Mouse (Mus musculus) mouse embryonic stem cell (cell line): ENCODE data around the gene Xpa.

Source experiments
- in situ Hi-C, 2 experiments: fragments of 300-500 bp; cut with MboI; formaldehyde crosslinking; loops; 1 replicate in 1 of 2; 3 replicates in 1 of 2; pipeline ENCODE4 v1.14.3; 2019 to 2020; ENCODE audit warnings: low sequenced_read_pairs in 2 of 2, low pct_unique_long_range_greater_than_20kb in 1 of 2, mixed read lengths in 1 of 2; ENCODE audit not compliant: unreplicated experiment in 1 of 2

The Xpa gene

GRCm38 (mm10) chr4:46171761-46172160 is 24.4 kb downstream of the Xpa start:
- in situ Hi-C loops, result no loop called here

DNA sequence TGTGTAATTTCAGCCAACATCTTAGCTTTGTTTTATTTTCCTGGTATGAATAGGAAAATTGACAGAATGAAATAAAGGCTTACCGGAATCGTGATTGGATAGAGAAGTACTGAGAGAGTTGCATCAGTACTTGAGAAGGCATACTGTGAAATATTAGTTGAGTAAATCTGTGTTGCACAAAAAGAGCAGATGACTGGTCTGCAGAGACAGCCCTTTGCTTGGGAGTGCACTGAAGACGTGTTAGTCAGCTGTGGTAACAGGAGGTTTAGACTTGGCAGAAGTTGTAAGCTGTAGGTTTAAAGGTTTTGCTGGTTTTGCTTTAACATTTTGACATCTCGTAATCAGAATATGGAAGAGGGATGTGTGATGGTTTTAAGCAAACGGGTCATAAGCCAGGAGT is 30.3 kb downstream of the Xpa start:
- in situ Hi-C loops, result no loop called here

- in situ Hi-C loops, result no loop called here
These were observed 32.1 kb downstream of the Xpa start for GRCm38 (mm10) chr4:46164027-46164426.

DNA sequence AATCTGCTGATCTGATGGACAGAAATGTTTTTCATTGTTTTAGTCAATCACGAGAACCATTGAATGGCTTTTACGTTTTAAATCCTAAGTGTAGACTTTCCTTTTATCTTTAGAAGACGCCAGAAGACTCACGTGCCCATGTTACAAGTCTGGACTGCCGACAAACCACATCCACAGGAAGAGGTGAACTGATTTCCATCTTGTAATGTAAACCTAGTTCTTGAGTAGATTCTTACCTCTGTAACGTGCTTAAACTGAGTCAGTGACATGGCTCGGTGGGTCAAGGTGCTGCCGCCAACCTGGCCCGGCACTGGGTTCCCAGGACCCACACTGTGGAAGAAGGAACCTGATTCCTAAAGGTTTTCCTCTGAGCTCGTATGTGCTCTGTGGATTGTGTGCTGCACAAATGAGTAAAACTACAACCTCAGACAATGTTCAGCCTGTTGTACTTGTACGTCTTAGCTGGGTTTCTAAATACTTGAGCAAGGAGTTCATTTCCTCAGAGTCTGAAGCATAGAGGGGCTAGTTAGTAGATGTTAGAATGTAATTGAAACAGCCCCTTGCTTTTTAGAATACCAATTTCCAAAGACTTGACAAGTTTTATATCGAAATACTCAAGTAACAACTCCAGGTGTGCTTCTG is 44.1 kb downstream of the Xpa start:
- in situ Hi-C loops, result no loop called here

DNA sequence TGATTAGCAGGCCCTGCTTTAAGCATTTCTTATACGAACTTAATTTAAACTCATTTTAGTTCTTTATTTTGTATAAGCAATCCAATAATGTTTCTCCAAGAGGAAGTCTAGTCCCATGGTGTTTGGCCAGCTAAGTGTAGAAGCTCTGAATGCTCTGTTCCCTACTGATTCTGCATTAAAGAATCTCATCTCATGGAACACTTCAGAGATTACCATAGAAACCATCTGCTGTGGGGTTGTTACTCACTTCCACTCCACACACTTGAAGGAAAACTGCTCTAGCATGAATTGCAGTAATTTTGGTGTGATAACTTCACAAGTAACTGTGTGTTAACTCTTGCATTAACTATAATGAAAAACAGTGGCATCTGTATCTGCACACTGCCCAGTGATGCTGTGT is 49.2 kb downstream of the Xpa start:
- in situ Hi-C loops, result no loop called here

DNA sequence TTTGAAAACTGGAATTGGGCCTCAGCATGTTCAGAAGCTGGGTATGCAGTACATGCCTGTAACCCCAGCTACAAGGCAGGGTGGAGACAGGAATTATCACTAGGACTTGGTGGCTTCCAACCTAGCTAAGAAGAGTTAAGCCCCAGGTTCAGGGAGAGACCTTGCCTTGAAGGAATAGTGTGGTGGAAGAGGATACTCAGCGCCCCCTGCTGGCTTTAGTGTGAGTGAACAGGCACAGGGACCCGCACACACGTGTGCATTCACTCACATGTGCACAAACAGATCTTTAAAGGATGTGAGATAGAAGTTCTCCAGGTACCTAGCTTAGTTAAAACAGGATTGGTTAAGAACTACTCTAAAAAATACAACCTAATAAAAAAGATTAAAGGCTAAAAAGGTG is 51.8 kb downstream of the Xpa start:
- in situ Hi-C loops, result no loop called here

- in situ Hi-C loops, result loop anchor here in 1 of 2 experiments (10.0 kb wide), 1 partner anchor 46 kb away; no protein-coding TSS in a partner anchor
These were observed 57.6 kb downstream of the Xpa start, which contains the start of the genes Ncbp1 and Tstd2 for GRCm38 (mm10) chr4:46138287-46139222. Gene Ncbp1, plus strand, starts transcription at chr4:46138613. Gene Tstd2, minus strand, starts transcription at chr4:46138694.

DNA sequence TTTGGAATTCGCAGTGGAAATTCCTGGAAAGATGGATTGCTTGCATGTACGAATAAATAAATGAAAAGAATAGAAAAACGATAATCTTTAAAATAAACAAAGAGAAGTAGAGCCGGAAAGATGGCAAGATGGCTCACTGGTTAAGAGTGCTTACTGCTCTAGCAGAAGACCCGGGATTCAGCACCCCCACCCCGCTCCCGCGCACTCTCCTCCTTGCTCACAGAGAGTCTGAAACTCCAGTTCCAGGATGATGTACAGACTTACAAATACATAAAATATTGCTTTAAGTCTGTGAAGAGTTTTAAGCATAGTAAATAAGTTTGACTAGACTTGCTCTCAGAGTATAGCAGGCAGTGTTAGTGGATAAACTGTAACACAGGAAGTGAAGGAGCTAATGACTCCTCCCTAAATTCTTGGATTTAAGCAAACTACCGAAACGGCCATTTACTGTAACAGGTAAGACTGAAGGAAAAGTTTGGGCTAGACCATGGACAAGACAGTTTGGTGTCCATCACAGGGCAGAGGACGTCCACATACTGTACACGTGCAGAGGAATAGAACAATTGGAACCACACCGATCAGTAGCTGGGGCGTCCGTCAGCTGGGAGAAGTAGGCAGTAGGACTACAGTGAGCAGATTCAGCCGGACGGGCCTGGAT is 58.4 kb downstream of the Xpa start:
- in situ Hi-C loops, result loop anchor here in 1 of 2 experiments (10.0 kb wide), 1 partner anchor 47 kb away; no protein-coding TSS in a partner anchor

- in situ Hi-C loops, result loop anchor here in 1 of 2 experiments (10.0 kb wide), 1 partner anchor 53 kb away; no protein-coding TSS in a partner anchor
These were observed 64.3 kb downstream of the Xpa start for GRCm38 (mm10) chr4:46131791-46132190.

GRCm38 (mm10) chr4:46130221-46130620 is 65.9 kb downstream of the Xpa start:
- in situ Hi-C loops, result loop anchor here in 1 of 2 experiments (10.0 kb wide), 1 partner anchor 55 kb away; no protein-coding TSS in a partner anchor

DNA sequence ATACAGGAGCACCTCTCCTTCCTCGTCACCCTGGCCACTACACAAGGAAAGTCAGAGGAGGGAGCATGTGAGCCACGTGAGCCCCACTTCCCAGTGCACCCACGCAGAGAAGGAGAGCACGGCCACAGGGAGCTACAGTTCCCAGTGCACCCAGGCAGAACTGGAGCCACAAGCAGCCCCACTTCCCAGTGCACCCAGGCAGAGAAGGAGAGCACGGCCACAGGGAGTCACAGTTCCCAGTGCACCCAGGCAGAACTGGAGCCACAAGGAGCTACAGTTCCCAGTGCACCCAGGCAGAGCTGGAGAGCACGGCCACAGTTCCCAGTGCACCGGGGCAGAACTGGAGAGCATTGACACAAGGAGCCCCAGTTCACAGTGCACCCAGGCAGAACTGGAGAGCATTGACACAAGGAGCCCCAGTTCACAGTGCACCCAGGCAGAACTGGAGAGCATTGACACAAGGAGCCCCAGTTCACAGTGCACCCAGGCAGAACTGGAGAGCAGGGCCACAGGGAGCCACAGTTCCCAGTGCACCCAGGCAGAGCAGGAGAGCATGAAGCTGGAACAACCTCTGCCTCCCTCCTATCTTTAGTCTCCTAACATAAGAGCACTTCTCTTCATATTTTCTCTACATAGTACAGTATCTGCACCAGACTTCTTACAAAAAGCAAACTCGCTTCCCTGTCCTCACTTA is 66.7 kb downstream of the Xpa start:
- in situ Hi-C loops, result loop anchor here in 1 of 2 experiments (10.0 kb wide), 1 partner anchor 55 kb away; no protein-coding TSS in a partner anchor

GRCm38 (mm10) chr4:46126541-46126940 is 69.6 kb downstream of the Xpa start:
- in situ Hi-C loops, result no loop called here

DNA sequence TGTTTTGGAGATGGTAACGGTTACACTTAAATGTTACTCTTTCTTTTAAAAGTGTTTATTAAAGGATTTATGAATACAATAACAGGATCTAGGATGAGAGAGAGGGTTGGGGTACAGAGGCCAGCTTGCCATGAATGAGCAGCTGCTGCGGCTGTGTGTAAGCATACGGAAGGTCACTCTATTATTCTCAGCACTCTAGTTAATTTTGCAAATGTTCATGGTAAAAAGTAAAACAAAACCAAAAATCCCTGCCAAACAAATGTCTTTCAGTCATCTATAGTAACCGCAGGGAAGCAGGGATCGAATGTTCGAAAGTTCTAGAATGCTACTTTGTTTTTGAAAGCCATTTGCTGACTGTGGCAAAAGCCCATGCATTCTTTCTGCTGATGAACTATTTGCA is 72.8 kb downstream of the Xpa start:
- in situ Hi-C loops, result no loop called here

GRCm38 (mm10) chr4:46120767-46121166 is 75.3 kb downstream of the Xpa start:
- in situ Hi-C loops, result no loop called here

DNA sequence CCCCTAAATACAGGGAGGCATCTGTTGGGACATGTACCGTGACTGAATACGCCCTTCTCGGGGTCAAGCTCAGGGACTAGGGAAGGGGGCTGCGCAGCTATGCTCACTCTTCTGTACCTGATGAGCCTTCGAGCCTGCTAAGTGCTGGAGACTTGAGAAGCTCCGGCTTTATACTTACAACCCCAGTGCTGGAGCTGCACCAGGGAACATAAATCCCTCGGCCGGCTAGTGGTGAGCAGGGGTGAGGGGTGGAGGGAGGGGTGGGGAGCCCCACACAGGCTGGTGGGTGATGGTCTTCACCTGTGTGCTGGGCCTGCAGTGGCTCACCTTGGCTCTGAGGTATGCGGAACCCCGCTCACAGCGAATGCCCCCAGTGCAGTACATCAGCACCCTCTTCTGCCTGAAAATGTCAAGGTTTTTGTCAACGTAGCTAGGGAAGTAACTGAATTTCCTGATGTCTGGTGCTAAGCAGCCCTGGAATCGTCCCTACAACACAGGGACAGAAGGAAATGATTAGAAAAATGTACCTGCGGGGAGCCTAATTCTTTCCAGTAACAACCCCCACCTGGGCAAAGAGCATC is 76.5 kb downstream of the Xpa start:
- in situ Hi-C loops, result no loop called here

DNA sequence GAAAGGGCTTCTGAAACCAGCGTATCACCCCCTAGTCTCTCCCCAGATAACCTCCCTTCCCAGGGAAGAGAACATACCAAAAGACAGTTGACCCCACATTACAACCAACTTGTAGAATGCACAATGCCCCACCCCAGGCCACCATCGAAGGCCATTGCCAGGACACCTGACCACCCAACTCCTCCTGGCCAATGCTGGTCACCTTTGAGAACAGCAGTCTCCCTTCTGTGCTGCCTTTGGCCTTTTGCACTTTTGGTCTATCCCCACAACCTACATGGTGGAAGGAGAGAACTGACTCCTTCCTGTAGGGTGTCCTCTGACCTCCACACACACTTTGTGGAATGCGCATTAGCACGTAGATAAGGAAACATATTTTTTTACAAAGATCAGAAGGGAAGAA is 78.6 kb downstream of the Xpa start:
- in situ Hi-C loops, result no loop called here

DNA sequence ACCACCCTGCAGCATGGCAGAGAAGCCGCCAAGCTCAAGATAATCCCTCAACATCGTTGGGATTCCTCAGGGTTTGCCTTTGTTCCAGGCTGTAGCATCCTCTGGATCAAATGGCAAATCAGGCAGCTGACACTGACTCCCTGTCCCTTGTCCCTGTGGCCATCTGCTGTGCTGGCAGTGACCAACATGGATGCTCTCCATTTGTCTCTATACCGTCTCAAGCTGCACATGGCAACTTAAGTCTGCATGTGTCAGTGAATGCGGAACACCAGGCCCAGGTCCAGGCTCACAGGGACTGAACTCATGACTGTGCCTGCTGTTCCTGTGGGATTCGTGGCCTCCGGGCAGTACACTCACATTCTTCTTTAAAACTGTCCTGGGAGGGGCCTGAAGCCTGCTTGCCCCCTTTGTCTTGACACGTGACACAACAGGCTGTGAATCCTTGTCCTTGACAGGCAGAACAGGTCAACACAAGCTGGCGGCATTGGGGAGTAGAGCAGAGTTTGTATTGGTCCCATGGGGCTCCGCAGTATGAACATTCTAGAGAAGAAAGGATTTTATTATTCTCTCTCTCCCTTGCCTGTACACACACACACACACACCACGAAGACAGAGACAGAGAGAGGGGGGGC is 79.5 kb downstream of the Xpa start:
- in situ Hi-C loops, result no loop called here

DNA sequence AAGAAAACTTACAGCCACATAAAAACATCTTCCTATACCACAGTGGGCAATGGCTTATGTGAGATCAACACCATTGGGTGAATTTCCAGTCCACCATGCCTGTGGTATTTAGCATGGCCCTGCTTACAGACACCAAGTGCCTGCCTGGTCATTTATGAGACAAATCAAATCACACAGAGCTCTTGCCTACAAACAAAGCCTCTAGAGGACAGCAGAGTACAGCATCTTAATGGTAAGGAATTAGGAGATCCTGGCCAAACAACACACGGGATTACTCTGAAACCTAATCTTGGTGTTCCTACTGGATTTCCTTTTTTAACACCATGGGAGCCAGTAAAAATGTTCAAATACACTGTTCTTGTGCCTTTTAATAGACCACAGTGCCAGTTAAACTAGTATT is 80.8 kb downstream of the Xpa start:
- in situ Hi-C loops, result no loop called here
